Mouse (Mus musculus): ENCODE measurements around the gene Asz1. TPM values are rescaled to one million over a fixed set of nuclear protein-coding genes. Genes with fewer than 3 reads are reported as not detected.

The Asz1 gene
- not detected in 2 replicates for polyA plus RNA-seq (2012; rRNA removed; ENCODE audit: low replicate concordance)

GRCm38 (mm10) chr6:18108934-18109333 is at the start of gene Asz1:
Asz1 (minus strand) TSS chr6:18109061.

GRCm38 (mm10) chr6:18029746-18030656 is 78.9 kb downstream of the Asz1 start, which contains the start of gene Wnt2:
Wnt2 (minus strand) TSS chr6:18030585.

Other genes starting within 250 kb of the Asz1 start
- 2.3 and 3.0 TPM in 2 replicates for gene Wnt2, start 78.5 kb downstream of the Asz1 start, polyA plus RNA-seq (2012; rRNA removed; ENCODE audit: low replicate concordance)
- gene Cftr, start 61.6 kb upstream of the Asz1 start, polyA plus RNA-seq (2012; rRNA removed; ENCODE audit: low replicate concordance), result 0.04 and 1.9 TPM in 2 replicates

All from subcutaneous adipose tissue, adult 2 months (tissue).